Mouse (Mus musculus): ENCODE results near the gene Glipr1l3. TPM values are rescaled to one million over a fixed set of nuclear protein-coding genes. Genes with fewer than 3 reads are reported as not detected.
"Not testable (repeated sequence)": the region's sequence is repeated elsewhere in the genome, so short reads cannot be mapped to it uniquely, and the experiment has no call there.

Glipr1l3 gene
- total RNA-seq (2022), result not detected

- peak; percentile 64 for DNase-seq
Measured at GRCm38 (mm10) chr10:112159882-112160560, at the start of gene Glipr1l3. Gene Glipr1l3, minus strand, starts transcription at chr10:112160327.

GRCm38 (mm10) chr10:112203463-112203862, 43.3 kb upstream of the Glipr1l3 start:
- DNase-seq, result no peak

DNA sequence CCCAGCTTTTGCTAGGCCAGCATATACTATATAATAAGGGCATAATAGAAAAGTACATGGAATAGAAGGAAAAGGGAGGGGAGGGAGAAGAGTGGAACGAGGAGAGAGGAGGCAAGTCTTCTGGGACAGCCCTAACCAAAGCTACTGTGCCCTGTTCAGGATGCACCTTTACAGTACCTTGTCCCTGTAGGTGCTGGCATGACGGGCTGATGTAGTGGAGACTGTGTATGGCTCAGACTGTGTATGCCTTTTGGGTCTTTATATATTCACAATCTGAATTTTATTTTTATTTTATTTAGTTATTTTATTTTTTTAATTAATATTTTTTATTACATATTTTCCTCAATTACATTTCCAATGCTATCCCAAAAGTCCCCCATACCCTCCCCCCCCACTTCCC, 33.8 kb upstream of the Glipr1l3 start:
- not testable (repeated sequence) for DNase-seq

- not testable (repeated sequence) for DNase-seq
Measured at GRCm38 (mm10) chr10:112177027-112177426, 16.9 kb upstream of the Glipr1l3 start.

DNA sequence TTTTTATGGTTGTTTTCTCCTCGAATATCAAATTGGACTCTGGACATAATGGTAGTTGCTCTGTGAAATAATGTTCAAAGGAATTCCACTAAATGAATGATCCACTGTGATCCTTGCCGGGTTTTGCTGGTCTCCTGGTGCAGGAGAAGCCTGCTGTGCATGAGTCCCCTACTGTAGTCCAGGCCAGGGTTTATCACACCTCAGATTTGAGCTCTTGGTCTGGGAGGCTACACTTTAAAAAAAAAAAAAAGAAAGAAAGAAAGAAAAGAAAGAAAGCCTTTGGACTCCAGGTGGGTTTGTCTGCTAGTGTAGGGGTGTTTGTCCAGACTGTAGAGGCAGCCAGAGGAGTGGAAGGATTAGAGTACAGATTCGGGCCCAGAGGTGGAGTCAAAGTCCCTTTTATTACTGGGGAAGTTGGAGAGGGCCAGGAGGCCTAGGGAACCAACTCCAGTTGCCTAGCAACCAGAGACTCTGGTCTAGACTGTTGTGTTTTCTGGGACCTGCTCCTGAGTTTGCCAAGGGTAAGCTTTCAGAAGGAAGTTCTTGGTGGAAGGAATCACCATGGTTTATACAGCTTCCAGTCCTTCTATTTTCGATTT, 3.1 kb upstream of the Glipr1l3 start, which contains the start of gene Caps2:
TSS of gene Caps2 (plus strand) at position 454 of the 599 bp plus-strand sequence.
- DNase-seq, result peak; percentile 3

- no peak for DNase-seq
Measured at GRCm38 (mm10) chr10:112139834-112140233, 20.3 kb downstream of the Glipr1l3 start.

DNA sequence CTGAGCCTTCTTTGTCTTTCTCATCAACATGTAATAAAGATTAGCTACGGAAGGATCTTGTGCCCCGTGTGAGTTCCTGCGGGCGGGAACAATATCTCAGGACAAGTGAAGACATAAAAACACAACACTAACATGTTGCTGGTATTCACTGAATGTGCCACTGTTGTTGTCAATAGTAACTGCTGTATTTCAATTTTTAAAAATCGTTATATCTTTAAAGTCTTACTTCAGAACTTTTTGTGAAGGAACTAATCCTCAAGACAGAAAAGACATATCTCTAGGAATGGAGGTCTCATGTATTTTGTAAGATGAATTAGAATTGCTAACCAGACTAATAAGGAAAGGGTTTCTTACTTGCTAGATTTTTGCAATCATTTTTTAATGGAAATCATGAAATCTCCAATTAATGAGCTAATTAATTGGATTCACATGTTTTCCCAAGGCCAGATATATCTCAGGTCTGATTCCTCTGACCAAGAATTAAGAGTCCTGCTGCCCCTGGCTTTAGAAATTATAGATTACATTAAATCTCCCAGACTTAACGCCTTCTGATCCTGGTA, 21.2 kb downstream of the Glipr1l3 start:
- no peak for DNase-seq

GRCm38 (mm10) chr10:112138050-112138870, 21.9 kb downstream of the Glipr1l3 start:
- DNase-seq, result peak; percentile 8

DNA sequence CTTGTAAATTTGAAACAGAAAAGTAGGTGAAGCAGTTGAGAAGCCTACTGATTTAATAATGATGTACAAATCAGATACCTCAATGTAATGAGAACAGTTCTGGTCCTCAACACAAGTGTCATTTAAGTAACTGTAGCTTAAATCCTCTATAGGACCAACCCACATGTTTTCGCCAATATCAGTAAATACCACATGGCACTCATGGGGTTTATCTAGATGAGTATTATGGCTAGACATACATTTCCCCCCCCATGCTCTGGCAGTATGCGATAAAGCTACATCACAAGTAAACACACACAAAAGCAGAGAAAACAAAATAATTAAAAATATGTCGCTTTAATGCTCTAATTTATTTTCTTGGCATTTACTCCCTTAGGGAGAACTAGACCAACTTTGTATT, 27.9 kb downstream of the Glipr1l3 start:
- DNase-seq, result no peak

GRCm38 (mm10) chr10:112127682-112128230, 32.4 kb downstream of the Glipr1l3 start:
- not testable (repeated sequence) for DNase-seq

DNA sequence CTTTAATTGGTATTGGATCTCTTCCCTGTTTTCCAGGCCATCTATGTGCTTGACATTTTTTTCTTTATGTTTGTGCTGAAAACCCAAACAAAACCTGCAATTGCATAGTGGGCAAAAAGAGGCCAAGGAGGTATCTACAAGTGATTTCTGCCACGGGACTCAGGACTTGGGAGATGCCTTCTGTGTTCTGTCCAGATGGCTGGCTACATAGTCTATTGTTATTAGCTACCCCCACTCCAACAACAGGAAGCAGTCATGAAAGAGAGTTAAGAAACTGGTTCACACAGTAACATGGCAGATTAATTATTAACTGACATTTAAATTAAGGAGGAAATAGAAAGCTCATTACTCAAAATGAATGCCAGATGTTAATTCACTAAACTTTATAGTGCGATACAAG, 35.0 kb downstream of the Glipr1l3 start:
- DNase-seq, result not testable (repeated sequence)

DNA sequence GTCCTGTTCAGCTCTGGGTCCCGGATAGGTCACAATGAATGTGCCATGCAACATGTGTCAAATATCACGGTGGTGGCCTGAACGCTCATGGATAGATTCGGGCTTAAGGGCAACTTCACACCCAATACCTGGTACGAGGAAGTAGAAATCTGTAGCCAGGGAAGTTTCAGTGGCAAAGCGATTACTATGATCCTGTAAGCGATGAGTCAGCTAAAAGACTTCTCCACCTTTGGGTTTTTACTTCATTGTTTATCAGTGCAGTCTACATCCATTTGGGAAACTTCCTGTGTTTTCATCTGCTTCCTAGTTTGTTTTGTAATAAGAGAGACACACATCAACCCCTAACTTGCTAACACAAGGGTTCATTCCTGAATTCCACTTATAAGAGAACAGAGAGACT, 49.7 kb downstream of the Glipr1l3 start:
- no peak for DNase-seq

DNA sequence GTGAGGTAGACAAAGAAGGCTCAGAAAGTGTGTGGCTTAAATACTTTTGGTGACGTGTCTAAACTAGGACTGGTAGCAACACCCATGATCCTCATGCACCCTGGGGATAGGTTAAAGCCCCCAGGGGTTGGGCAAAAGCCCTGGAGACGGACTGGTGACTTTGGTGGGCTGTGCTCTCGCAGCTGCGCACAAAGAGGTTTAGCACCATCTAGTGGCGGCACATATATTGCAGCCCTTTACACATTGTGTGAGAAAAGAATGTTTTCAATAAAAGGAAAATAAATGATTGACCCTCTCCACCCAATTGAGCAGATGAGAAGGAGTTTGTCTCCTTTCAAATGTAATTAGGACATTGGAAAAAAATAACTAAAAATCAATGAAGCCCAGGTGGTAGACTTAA, 54.3 kb downstream of the Glipr1l3 start:
- not testable (repeated sequence) for DNase-seq

Other genes with a start within 250 kb of the Glipr1l3 start
- 10 to 100 TPM; 38.5 to 49.1 (median 42.1) TPM for gene Krr1, start 187.7 kb downstream of the Glipr1l3 start, total RNA-seq (2022)
- 1 to 10 TPM; 3.2 to 6.9 (median 4.5) TPM for gene Glipr1, start 157.7 kb downstream of the Glipr1l3 start, total RNA-seq (2022)
- not detected for gene Glipr1l1, start 100.1 kb downstream of the Glipr1l3 start, total RNA-seq (2022)
- not detected for gene Glipr1l2, start 77.0 kb downstream of the Glipr1l3 start, total RNA-seq (2022)
- not detected for gene Caps2, start 3.3 kb upstream of the Glipr1l3 start, total RNA-seq (2022)
- under 1 TPM in 3 of 4 experiments, not detected in 1; 0.09 to 0.35 (median 0.10) TPM for gene Kcnc2, start 110.8 kb upstream of the Glipr1l3 start, total RNA-seq (2022)

Measured in adrenal gland, adult 8-10 months (tissue).